Mouse (Mus musculus) bone marrow, adult 2 months (tissue): ENCODE measurements around the gene Gm21958.
"Not testable (repeated sequence)": the region's sequence is repeated elsewhere in the genome, so short reads cannot be mapped to it uniquely, and the experiment has no call there.

ENCODE experiments used
- CTCF ChIP-seq: fragments of 200-500 bp; IDR thresholded peaks from 2 replicates; pipeline ENCODE4 v1.5.1; 2011; ENCODE audit warnings: low read length, control low read depth; ENCODE audit not compliant: control insufficient read depth, insufficient read depth
- POLR2A ChIP-seq: fragments of 200-500 bp; IDR thresholded peaks from 2 replicates; pipeline ENCODE4 v1.6.1; 2011; ENCODE audit warnings: low read depth, mild to moderate bottlenecking, control low read depth, low read length, borderline replicate concordance; ENCODE audit not compliant: control insufficient read depth

DNA sequence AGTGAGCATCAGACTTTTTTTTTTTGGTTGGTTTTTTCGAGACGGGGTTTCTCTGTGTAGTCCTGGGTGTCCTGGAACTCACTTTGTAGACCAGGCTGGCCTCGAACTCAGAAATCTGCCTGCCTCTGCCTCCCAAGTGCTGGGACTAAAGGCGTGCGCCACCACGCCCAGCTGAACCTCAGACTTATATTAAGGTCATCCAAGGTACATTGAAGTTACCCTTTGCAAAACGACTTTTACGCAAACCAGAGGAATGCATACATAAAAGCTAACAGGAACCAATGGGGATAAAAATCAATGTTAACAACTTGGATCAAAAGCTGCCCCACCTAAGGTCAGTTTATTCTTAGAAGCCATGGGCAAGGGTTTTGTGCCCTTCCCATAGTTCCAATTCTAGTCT lies 10.0 kb downstream of the Gm21958 start:
- TF ChIP-seq POLR2A, CTCF: not testable (repeated sequence)
